38 mouse cellular contexts compared by ENCODE assay signal in genomic region chr14:7962626-7963025, GRCm38 (mm10). TPM values are rescaled to one million over a fixed set of nuclear protein-coding genes. Genes with fewer than 3 reads are reported as not detected.
"Had no signal": no experiment of that assay in that cellular context is flagged by ENCODE, and none has a peak within 500 bp of the region (broad histone marks: within the 10 kb centered on the region; RNA-seq: fewer than 3 reads in every experiment).

No protein-coding gene starts in this region.

- H3K9me3 ChIP-seq: heart, embryonic 10.5 days; heart, embryonic 12.5 days; hindbrain, embryonic 13.5 days; hindbrain, embryonic 15.5 days; intestine, embryonic 15.5 days; limb, embryonic 10.5 days; limb, embryonic 12.5 days; liver, embryonic 13.5 days; liver, embryonic 15.5 days had no signal

- H3K4me3 ChIP-seq: heart, embryonic 10.5 days; heart, embryonic 12.5 days; hindbrain, embryonic 13.5 days; hindbrain, embryonic 15.5 days; intestine, embryonic 15.5 days; layer of hippocampus, adult 2 months; left cerebral cortex, adult 2 months; limb, embryonic 10.5 days; limb, embryonic 12.5 days; liver, embryonic 13.5 days; liver, embryonic 15.5 days had no signal

- ATAC-seq: inflammation-experienced regulatory T-cells, adult 6 months had no signal

- H3K4me1 ChIP-seq: hindbrain, embryonic 15.5 days; liver, embryonic 13.5 days; liver, embryonic 15.5 days had no signal

- H3K27ac ChIP-seq: heart, embryonic 10.5 days; hindbrain, embryonic 13.5 days; hindbrain, embryonic 15.5 days; layer of hippocampus, adult 2 months; left cerebral cortex, adult 2 months; limb, embryonic 10.5 days; limb, embryonic 12.5 days; liver, embryonic 13.5 days; liver, embryonic 15.5 days had no signal

- H3K36me3 ChIP-seq: heart, embryonic 10.5 days; heart, embryonic 12.5 days; hindbrain, embryonic 13.5 days; hindbrain, embryonic 15.5 days; intestine, embryonic 15.5 days; limb, embryonic 10.5 days; limb, embryonic 12.5 days; liver, embryonic 13.5 days; liver, embryonic 15.5 days had no signal

- H3K27me3 ChIP-seq: heart, embryonic 12.5 days; hindbrain, embryonic 13.5 days; hindbrain, embryonic 15.5 days; intestine, embryonic 15.5 days; liver, embryonic 13.5 days; liver, embryonic 15.5 days had no signal

- H3K9ac ChIP-seq: heart, embryonic 12.5 days; hindbrain, embryonic 13.5 days; hindbrain, embryonic 15.5 days; intestine, embryonic 15.5 days; limb, embryonic 12.5 days; liver, embryonic 13.5 days; liver, embryonic 15.5 days; liver, postnatal 0 days had no signal

- DNase-seq: gastrocnemius, postnatal 14 days; gastrocnemius, postnatal 36 days; heart, adult 18-20 months; heart, postnatal 10 days; heart, postnatal 36 days; kidney, adult 18-20 months; kidney, adult 8-10 months; kidney, postnatal 10 days; kidney, postnatal 25 days; kidney, postnatal 4 days; liver; liver, embryonic 13.5 days; liver, postnatal 0 days had no signal

- H3K4me2 ChIP-seq: heart, embryonic 12.5 days; hindbrain, embryonic 13.5 days; hindbrain, embryonic 15.5 days; intestine, embryonic 15.5 days; limb, embryonic 12.5 days; liver, embryonic 13.5 days; liver, embryonic 15.5 days had no signal

RNA-seq across cellular contexts. Expression of gene Gm45521, which starts 5.5 kb away (rescaled TPM):
- total RNA-seq: gastrocnemius, adult 18-20 months; gastrocnemius, adult 8-10 months; gastrocnemius, postnatal 14 days; gastrocnemius, postnatal 36 days; granulocyte monocyte progenitor cell, adult 5-6 weeks; heart, adult 18-20 months; heart, adult 8-10 months; heart, postnatal 10 days; heart, postnatal 36 days; hematopoietic stem cell, adult 5-6 weeks; layer of hippocampus, adult 2 months; layer of hippocampus, postnatal 25 days; left cerebral cortex, adult 2 months; left cerebral cortex, postnatal 14 days; left cerebral cortex, postnatal 36 days had no signal
- polyA plus RNA-seq: heart, embryonic 12.5 days; heart, embryonic 14.5 days; heart, embryonic 16.5 days; hindbrain, embryonic 11.5 days; hindbrain, embryonic 15.5 days; inflammation-experienced regulatory T-cells, adult 6 months; intestine, embryonic 15.5 days; kidney, embryonic 14.5 days; kidney, embryonic 16.5 days; limb, embryonic 10.5 days; limb, embryonic 12.5 days; limb, embryonic 14.5 days; liver, embryonic 13.5 days; liver, embryonic 15.5 days; liver, postnatal 0 days had no signal

RNA-seq across cellular contexts. Expression of gene Dnase1l3, which starts 31.7 kb away (rescaled TPM):
- total RNA-seq: gastrocnemius, adult 18-20 months; gastrocnemius, adult 8-10 months; gastrocnemius, postnatal 36 days; heart, postnatal 10 days; hematopoietic stem cell, adult 5-6 weeks; layer of hippocampus, adult 2 months; left cerebral cortex, postnatal 14 days; left cerebral cortex, postnatal 36 days had no signal
- polyA plus RNA-seq: heart, embryonic 10.5 days; limb, embryonic 10.5 days; limb, embryonic 12.5 days had no signal
